Mouse (Mus musculus) midbrain, postnatal 0 days (tissue): ENCODE results near the gene Dtd1. TPM values are rescaled to one million over a fixed set of nuclear protein-coding genes. Genes with fewer than 3 reads are reported as not detected.

Experiments
- ATAC-seq: fragments of 200-750 bp; cut with Nextera tagmentation; 2 replicates; pipeline ENCODE4 v1.8.0; 2017; ENCODE audit warnings: moderate number of reproducible peaks, mild to moderate bottlenecking, moderate TSS enrichment, moderate library complexity; ENCODE audit not compliant: low FRiP score
- DNase-seq: peaks from one replicate; pipeline ENCODE4 v3.0.0-alpha.2; 2015; ENCODE audit warnings: low spot score
- H3K27ac ChIP-seq: fragments of 300-500 bp; sonication (generic); 2 replicates; pipeline ENCODE4 v1.5.1; 2014; ENCODE audit warnings: low read depth, mild to moderate bottlenecking, low read length, mixed read lengths
- H3K27me3 ChIP-seq: fragments of 300-500 bp; sonication (generic); 2 replicates; pipeline ENCODE4 v1.6.1; 2014; ENCODE audit warnings: low read length, control low read depth, mixed read lengths; ENCODE audit not compliant: insufficient read depth
- H3K36me3 ChIP-seq: fragments of 300-500 bp; sonication (generic); 2 replicates; pipeline ENCODE4 v1.6.1; 2014; ENCODE audit warnings: low read length, control low read depth, mixed read lengths; ENCODE audit not compliant: insufficient read depth
- H3K4me1 ChIP-seq: fragments of 300-500 bp; sonication (generic); 2 replicates; pipeline ENCODE4 v1.6.1; 2014; ENCODE audit warnings: mild to moderate bottlenecking, control low read depth, antibody characterized with exemption, low read length, mixed read lengths; ENCODE audit not compliant: insufficient read depth
- H3K4me2 ChIP-seq: fragments of 300-500 bp; sonication (generic); 2 replicates; pipeline ENCODE4 v1.6.1; 2014; ENCODE audit warnings: low read depth, mild to moderate bottlenecking, low read length, mixed read lengths; ENCODE audit not compliant: poor library complexity, severe bottlenecking
- H3K4me3 ChIP-seq: fragments of 300-500 bp; sonication (generic); 2 replicates; pipeline ENCODE4 v1.5.1; 2014; ENCODE audit warnings: low read depth, mild to moderate bottlenecking, low read length, moderate library complexity
- H3K9ac ChIP-seq: fragments of 300-500 bp; sonication (generic); replicated peaks from 2 replicates; pipeline ENCODE4 v1.6.1; 2014; ENCODE audit warnings: mild to moderate bottlenecking, low read length, moderate library complexity, mixed read lengths; ENCODE audit not compliant: poor library complexity, severe bottlenecking
- H3K9me3 ChIP-seq: fragments of 300-500 bp; sonication (generic); 2 replicates; pipeline ENCODE4 v1.6.1; 2016; ENCODE audit warnings: low read length, control low read depth
- CTCF ChIP-seq: IDR thresholded peaks from 2 replicates; pipeline ENCODE4 v1.5.1; 2016; ENCODE audit warnings: antibody characterized with exemption, mild to moderate bottlenecking
- WGBS: fragments of 180-500 bp; shearing (Covaris S2); extraction: QIAGEN DNeasy Blood & Tissue Kit; methylation state at CpG from one replicate; pipeline ENCODE4 v1.1.7; 2014; 5-methylcytosine and 5-hydroxymethylcytosine counted together
- polyA plus RNA-seq: library from polyadenylated mRNA; unstranded; fragments of >200 nt; fragmentation: Nextera tagmentation; extraction: Ambion mirVana; gene quantifications from 2 replicates; pipeline ENCODE4 v1.2.1, GENCODE M21; 2015
- total RNA-seq: library from RNA; depleted of rRNA; stranded (reverse); fragments of >200 nt; gene quantifications from 2 replicates; pipeline ENCODE4 v1.2.3, GENCODE M21; 2014; rRNA removed

The Dtd1 gene
- total RNA-seq (88.7 and 105 TPM in 2 replicates), polyA plus RNA-seq (202 and 217 TPM in 2 replicates)

DNA sequence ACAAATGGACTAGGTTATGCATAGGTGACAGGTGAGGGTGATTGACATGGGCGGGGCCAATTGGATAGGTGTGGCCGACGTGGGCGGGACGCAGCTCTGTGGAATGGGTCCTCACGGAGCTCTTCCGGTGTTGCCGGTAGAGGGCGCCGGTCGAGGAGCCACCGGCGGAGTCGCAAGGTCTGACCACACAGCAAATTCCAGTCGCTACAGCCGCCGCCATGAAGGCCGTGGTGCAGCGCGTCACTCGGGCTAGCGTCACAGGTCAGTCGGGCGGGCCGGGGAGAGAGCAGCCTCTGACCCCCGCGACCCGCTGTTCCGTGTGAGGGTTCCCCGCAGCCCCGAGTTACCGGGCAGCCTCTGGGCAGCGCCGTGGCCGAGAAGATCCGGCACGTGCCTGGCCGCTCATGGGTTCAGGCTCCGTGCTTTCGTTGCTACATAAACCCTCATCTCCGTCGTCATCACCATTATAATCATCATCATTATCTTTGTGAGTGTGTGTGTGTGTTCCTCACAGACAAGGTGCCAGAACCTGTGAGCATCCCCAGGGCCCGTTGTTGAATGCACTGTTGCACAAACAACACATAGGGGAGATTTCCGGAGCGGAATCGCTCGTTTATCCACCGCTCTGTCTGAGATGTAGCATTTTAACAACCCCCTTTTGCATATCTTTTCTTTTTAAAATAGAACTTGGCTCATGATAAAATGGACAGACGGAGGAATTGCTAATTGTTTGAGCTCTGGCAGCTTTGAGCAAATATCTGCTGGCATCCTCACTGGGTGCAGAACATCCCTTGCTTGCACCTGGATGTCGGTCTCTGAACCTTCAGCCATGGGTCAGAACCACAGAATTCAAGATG lies at the start of gene Dtd1:
Gene Dtd1 (plus strand): TSS at position 67 of the 857 bp plus-strand sequence.
- 2% methylated on average over 50 of the region's 50 CpGs for WGBS
- Histone ChIP-seq H3K4me1 (no peaks in the 10 kb centered on the region), H3K9ac (peak within 1 kb of the TSS; percentile 79), H3K4me3 (peak within 1 kb of the TSS; percentile 51), H3K4me2 (peak within 1 kb of the TSS; percentile 53), H3K36me3 (no peaks in the 10 kb centered on the region; the same call in 1 of the 2 replicates), H3K9me3 (no peaks in the 10 kb centered on the region), H3K27ac (peak within 1 kb of the TSS; percentile 77), H3K27me3 (no peaks in the 10 kb centered on the region)
- peak; percentile 88 for DNase-seq
- TF ChIP-seq CTCF: peak; percentile 88
- ATAC-seq: peak; percentile 90

DNA sequence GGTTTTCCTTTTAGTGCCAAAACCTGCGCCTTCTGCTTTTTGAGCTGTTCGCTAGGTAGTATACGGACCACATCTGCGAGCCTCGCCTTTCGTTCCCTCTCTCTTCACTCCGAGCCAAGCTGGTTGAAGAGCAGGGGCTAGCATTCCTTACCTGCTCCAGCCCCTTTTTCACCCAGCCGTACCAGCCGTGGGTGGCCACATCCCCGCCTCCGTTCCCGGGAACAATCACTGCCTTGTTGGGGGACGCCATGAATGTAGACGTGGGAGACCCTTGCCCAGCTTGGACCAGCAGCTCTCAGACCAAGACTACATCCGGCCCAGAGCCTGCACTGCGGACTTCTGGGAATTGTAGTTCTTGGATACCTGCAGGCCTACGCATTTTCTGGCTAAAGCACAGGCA lies 49.2 kb upstream of the Dtd1 start, which contains the start of gene Rbbp9:
Gene Rbbp9 (minus strand): TSS at position 341 of the 400 bp plus-strand sequence.
- Histone ChIP-seq H3K27me3 (no peaks in the 10 kb centered on the region), H3K9me3 (no peaks in the 10 kb centered on the region), H3K4me1 (no peaks in the 10 kb centered on the region), H3K9ac (peak within 1 kb of the TSS; percentile 71), H3K36me3 (peaks cover 17% of the 10 kb centered on the region; the same call in 1 of the 2 replicates), H3K27ac (peak within 1 kb of the TSS; percentile 82), H3K4me2 (peak within 1 kb of the TSS; percentile 57), H3K4me3 (peak within 1 kb of the TSS; percentile 61)
- DNase-seq (peak; percentile 92), ATAC-seq (peak; percentile 94)
- under 1% methylated on average over 17 of the region's 17 CpGs for WGBS
- TF ChIP-seq CTCF: no peak

DNA sequence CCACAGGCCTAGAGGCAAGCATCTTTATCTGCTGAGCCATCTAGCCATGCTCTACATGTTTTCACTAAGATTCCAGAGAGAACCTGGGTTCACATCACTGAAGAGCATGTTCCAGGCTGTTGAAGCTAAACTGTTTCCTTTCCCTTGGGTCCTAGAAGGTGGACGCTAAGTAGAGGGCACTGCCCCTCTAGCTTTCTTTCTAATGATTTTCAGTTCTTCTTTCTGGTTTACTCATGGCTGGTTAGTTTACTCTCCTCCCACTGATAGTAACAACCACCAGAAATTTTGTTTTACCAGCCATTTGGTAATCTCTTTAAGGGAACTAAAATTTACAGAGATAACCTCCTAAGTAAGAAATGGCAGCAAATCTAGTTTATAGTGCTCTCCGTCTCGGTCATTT lies 45.8 kb upstream of the Dtd1 start:
- no peak overlapping the region for H3K4me2 ChIP-seq
- WGBS: 93% methylated on average over 3 of the region's 3 CpGs
- DNase-seq: no peak
- no peak for TF ChIP-seq CTCF
- H3K27ac ChIP-seq: no peak overlapping the region
- ATAC-seq: no peak
- no peaks in the 10 kb centered on the region for H3K27me3 ChIP-seq
- no peaks in the 10 kb centered on the region for H3K36me3 ChIP-seq
- H3K4me3 ChIP-seq: no peak overlapping the region
- no peak overlapping the region for H3K9ac ChIP-seq
- peaks cover 5% of the 10 kb centered on the region; the same call in 1 of the 2 replicates for H3K4me1 ChIP-seq
- no peaks in the 10 kb centered on the region for H3K9me3 ChIP-seq

DNA sequence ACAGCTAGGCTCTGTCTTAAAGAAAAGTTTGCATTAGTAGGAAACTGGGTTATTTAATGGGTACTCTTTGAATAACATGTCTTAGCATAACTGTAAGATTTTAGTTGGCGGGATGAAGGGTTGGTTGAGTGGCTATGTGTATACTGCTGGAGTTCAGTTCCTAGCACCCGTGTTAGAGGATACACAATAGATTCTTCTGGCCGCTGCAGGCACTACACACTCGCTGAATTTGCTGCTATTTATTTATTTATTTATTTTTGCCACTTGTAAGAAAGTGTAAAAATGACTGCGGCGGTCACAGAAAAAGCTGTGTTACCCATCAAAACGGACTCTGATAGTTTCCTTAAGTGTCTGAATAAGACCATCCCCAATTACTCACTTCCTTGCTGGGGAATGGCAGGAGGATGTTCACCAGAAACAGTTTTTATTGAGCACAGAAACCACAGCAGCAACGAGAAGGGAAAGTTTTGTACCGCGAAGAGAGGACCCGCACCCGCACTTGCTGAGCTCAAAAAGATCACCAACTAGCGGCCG lies 44.3 kb upstream of the Dtd1 start:
- peak overlapping the region; percentile 76 for H3K4me3 ChIP-seq
- peak; percentile 24; the same call in 1 of the 2 replicates for TF ChIP-seq CTCF
- ATAC-seq: no peak
- no peaks in the 10 kb centered on the region for H3K9me3 ChIP-seq
- peak overlapping the region; percentile 15; the same call in 1 of the 2 replicates for H3K9ac ChIP-seq
- peak; percentile 4 for DNase-seq
- peak overlapping the region; percentile 59 for H3K4me2 ChIP-seq
- H3K36me3 ChIP-seq: 0 out of 2 replicates have a peak, but pooled peaks cover 4% of the 10 kb centered on the region
- WGBS: 3% methylated on average over 14 of the region's 14 CpGs
- H3K4me1 ChIP-seq: peaks cover 5% of the 10 kb centered on the region; the same call in 1 of the 2 replicates
- peak overlapping the region; percentile 52; the same call in 1 of the 2 replicates for H3K27ac ChIP-seq
- H3K27me3 ChIP-seq: no peaks in the 10 kb centered on the region

DNA sequence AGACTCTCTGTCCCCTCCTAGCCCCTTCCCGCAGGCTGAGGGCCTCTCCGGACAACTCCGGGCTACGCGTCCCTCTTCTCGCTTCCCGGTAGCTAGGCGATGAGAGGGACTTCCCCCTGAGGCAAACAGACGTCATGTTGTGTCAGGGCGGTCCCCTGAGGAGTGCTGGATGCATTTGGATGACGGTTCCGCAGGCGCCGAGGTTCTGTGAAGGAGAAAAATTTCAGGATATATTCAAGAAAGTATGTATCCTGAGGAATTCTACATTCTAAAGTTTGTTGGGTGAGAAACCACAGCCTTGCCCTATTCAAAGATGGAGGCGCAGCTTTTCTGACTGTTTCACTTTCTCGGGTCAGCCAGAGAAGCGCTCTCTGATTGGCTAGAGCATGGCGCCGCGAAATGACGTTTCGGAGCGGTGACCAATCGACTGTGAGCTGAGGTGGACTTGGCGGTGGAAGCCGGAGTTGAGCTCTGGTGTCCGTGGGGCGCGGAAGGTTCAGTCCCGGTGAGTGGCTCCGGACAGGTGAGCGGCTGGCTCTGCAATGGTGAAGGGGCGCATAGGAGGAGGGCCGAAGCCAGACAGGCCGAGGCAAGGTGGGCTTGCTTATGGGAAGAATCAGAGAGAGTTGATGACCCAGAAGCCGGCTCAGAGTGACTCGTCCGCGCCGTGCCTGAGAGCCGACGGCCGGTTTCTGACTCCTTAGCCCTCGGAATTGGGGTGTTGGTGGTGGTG lies 43.7 kb upstream of the Dtd1 start, which contains the start of gene Sec23b:
Gene Sec23b (plus strand): TSS at position 410 of the 733 bp plus-strand sequence.
- WGBS: under 1% methylated on average over 44 of the region's 44 CpGs
- H3K4me3 ChIP-seq: peak within 1 kb of the TSS; percentile 76
- peak within 1 kb of the TSS; percentile 59 for H3K4me2 ChIP-seq

More for the DNA sequence above, 43.7 kb upstream of the Dtd1 start, which contains the start of gene Sec23b:
- DNase-seq: peak; percentile 97
- Histone ChIP-seq H3K27me3 (no peaks in the 10 kb centered on the region), H3K27ac (peak within 1 kb of the TSS; percentile 52; the same call in 1 of the 2 replicates), H3K4me1 (peaks cover 5% of the 10 kb centered on the region; the same call in 1 of the 2 replicates), H3K9me3 (no peaks in the 10 kb centered on the region), H3K9ac (peak within 1 kb of the TSS; percentile 71), H3K36me3 (0 out of 2 replicates have a peak, but pooled peaks cover 4% of the 10 kb centered on the region)
- ATAC-seq: peak; percentile 98
- no peak; the same call in none of the 2 replicates for TF ChIP-seq CTCF
